Comparison of ENCODE assay signal across 11 mouse cellular contexts in the genomic region with DNA sequence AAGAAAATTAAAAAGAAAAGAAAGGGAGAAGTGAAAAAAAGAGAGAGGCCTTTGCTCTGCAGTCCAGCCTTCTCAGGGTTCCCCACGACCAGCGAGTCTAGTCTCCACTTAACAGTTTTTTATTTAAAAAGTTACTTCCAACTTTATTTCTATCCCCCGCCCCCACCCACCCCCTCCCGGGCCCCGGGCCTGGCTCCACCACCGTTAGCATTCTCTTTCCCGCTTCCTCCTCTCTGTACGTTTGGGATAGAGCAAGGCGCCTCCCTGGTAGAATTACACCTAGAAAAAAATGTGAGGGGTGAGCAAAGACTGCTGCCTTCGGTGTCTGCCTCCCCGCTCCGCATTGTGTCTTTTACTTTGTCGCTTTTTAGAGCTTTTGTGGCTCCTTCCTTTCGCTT. TPM values are rescaled to one million over a fixed set of nuclear protein-coding genes. Genes with fewer than 3 reads are reported as not detected.
DNase-seq lines count a peak whose midpoint lies in the region; ATAC-seq lines count a peak whose summit lies in the region.
"Had no signal": no experiment of that assay in that cellular context is flagged by ENCODE, and none has a peak within 500 bp of the region (broad histone marks: within the 10 kb centered on the region; RNA-seq: fewer than 3 reads in every experiment).

No protein-coding gene starts in this region.

- 6% methylated on average over 14 of the region's 14 CpGs for WGBS in embryonic facial prominence, embryonic 14.5 days
- WGBS in intestine, embryonic 15.5 days: 21% methylated on average over 14 of the region's 14 CpGs

- peak; percentile 65 for ATAC-seq in embryonic facial prominence, embryonic 14.5 days (ENCODE audit: low read depth)
- ATAC-seq in intestine, embryonic 15.5 days: peak; percentile 71
- ATAC-seq: Patski had no signal

- H3K9ac ChIP-seq in embryonic facial prominence, embryonic 14.5 days (ENCODE audit: low read depth, low read length): peak overlapping the region; percentile 50
- no peak overlapping the region for H3K9ac ChIP-seq in intestine, embryonic 15.5 days

- H3K27ac ChIP-seq in embryonic facial prominence, embryonic 14.5 days (replicated peaks; ENCODE audit: low read depth, low read length): peak overlapping the region; percentile 87
- H3K27ac ChIP-seq in intestine, embryonic 15.5 days: peak overlapping the region; percentile 51; the same call in 1 of the 2 replicates

- no peaks in the 10 kb centered on the region for H3K9me3 ChIP-seq in embryonic facial prominence, embryonic 14.5 days (ENCODE audit: control insufficient read depth, low read length)
- no peaks in the 10 kb centered on the region for H3K9me3 ChIP-seq in intestine, embryonic 15.5 days

- no peaks in the 10 kb centered on the region for H3K27me3 ChIP-seq in embryonic facial prominence, embryonic 14.5 days (replicated peaks; ENCODE audit: control insufficient read depth, insufficient read depth, low read length)
- no peaks in the 10 kb centered on the region for H3K27me3 ChIP-seq in intestine, embryonic 15.5 days (replicated peaks)
- H3K27me3 ChIP-seq: Patski had no signal

- peak; percentile 18 to 23 for DNase-seq in kidney, postnatal 4 days
- no peak for DNase-seq in kidney, adult 8-10 months
- peak; percentile 68 for DNase-seq in embryonic facial prominence, embryonic 14.5 days (ENCODE audit: low spot score)
- DNase-seq in neural tube, embryonic 10.5 days (ENCODE audit: extremely low spot score, low spot score): peak; percentile 60
- no peak for DNase-seq in layer of hippocampus, adult 9-10 months (ENCODE audit: low spot score)
- DNase-seq in cerebellum, postnatal 4 days (ENCODE audit: low spot score in 2 of 2): no peak
- no peak for DNase-seq in layer of hippocampus, postnatal 14 days (ENCODE audit: low spot score in 2 of 2)
- DNase-seq: cerebellum, postnatal 25 days; lung, postnatal 14 days had no signal

- H3K4me3 ChIP-seq in embryonic facial prominence, embryonic 14.5 days (ENCODE audit: low read depth, low read length): peak overlapping the region; percentile 5; the same call in 1 of the 2 replicates
- no peak overlapping the region for H3K4me3 ChIP-seq in intestine, embryonic 15.5 days (replicated peaks)

- peak overlapping the region; percentile 39 for H3K4me2 ChIP-seq in embryonic facial prominence, embryonic 14.5 days (ENCODE audit: low read depth, low read length)
- peak overlapping the region; percentile 46 for H3K4me2 ChIP-seq in intestine, embryonic 15.5 days (replicated peaks)

- H3K4me1 ChIP-seq in embryonic facial prominence, embryonic 14.5 days (ENCODE audit: control insufficient read depth, insufficient read depth, low read length): peaks cover 27% of the 10 kb centered on the region
- H3K4me1 ChIP-seq in intestine, embryonic 15.5 days (replicated peaks): peaks cover 11% of the 10 kb centered on the region; the same call in 1 of the 2 replicates

- H3K36me3 ChIP-seq in embryonic facial prominence, embryonic 14.5 days (ENCODE audit: control insufficient read depth, insufficient read depth, low read length): no peaks in the 10 kb centered on the region
- no peaks in the 10 kb centered on the region for H3K36me3 ChIP-seq in intestine, embryonic 15.5 days

RNA-seq across cellular contexts. Expression of a gene that starts 51.7 kb away (rescaled TPM):
- polyA plus RNA-seq in embryonic facial prominence, embryonic 14.5 days (2014; fragmentation: Nextera tagmentation; extraction: Ambion mirVana): 7.9 and 8.8 TPM in 2 replicates
- polyA plus RNA-seq in intestine, embryonic 15.5 days (2015; fragmentation: Nextera tagmentation; extraction: Ambion mirVana): 7.6 and 8.2 TPM in 2 replicates
- 1 to 10 TPM; 4.3 to 6.5 TPM for total RNA-seq in layer of hippocampus, postnatal 14 days (2021)

Comparison
In these comparisons a context has a peak if more than half of its experiments do, and no peak if none do; other contexts are left out.
1. DNase-seq: peak in kidney, postnatal 4 days (2 of 2), embryonic facial prominence, embryonic 14.5 days (single experiment) and neural tube, embryonic 10.5 days (single experiment); none in kidney, adult 8-10 months (0 of 2), layer of hippocampus, adult 9-10 months (single experiment), cerebellum, postnatal 4 days (0 of 2) and layer of hippocampus, postnatal 14 days (0 of 2).